ENCODE assay signal across 17 mouse cellular contexts in the genomic region with DNA sequence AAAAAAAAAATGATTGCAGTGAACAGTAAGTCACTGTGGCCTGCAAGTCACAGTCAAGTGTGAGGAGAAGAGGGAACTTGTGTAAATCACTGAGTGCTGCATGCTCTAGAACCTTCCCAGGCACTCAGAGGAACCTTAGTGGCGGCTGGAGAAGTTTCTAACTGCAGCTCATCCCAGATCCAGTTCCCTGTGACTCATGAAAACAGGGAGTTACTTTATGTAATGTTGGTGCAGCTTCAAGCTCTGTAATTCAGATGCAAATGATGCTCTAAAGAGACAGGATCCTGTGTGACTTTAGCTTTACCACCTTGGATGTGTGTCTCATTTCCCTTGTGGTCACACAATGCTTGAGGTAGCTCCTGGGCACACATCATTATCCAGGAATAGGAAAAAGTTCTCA.
"Had no signal": no experiment of that assay in that cellular context is flagged by ENCODE, and none has a peak within 500 bp of the region (broad histone marks: within the 10 kb centered on the region; RNA-seq: fewer than 3 reads in every experiment).

No protein-coding gene starts in this region.

- H3K4me1 ChIP-seq: midbrain, embryonic 10.5 days; midbrain, embryonic 12.5 days; neural tube, embryonic 13.5 days; stomach, embryonic 15.5 days had no signal

- DNase-seq: lung, adult 18-20 months; lung, embryonic 14.5 days; lung, postnatal 10 days; lung, postnatal 4 days; midbrain, embryonic 14.5 days; right cerebral cortex, postnatal 25 days; thymus, adult 18-20 months; thymus, postnatal 14 days; thymus, postnatal 36 days had no signal

- H3K9ac ChIP-seq: liver, embryonic 14.5 days; lung, embryonic 14.5 days; midbrain, embryonic 12.5 days; neural tube, embryonic 13.5 days; stomach, embryonic 15.5 days had no signal

- H3K4me2 ChIP-seq: lung, embryonic 14.5 days; midbrain, embryonic 12.5 days; neural tube, embryonic 13.5 days; stomach, embryonic 15.5 days had no signal

- H3K27me3 ChIP-seq: midbrain, embryonic 12.5 days; neural tube, embryonic 13.5 days; stomach, embryonic 15.5 days had no signal

- H3K27ac ChIP-seq: liver, embryonic 14.5 days; midbrain, embryonic 10.5 days; midbrain, embryonic 12.5 days; neural tube, embryonic 13.5 days; stomach, embryonic 15.5 days; stomach, postnatal 0 days had no signal

- H3K36me3 ChIP-seq: midbrain, embryonic 10.5 days; midbrain, embryonic 12.5 days; neural tube, embryonic 13.5 days; stomach, embryonic 15.5 days had no signal

- H3K9me3 ChIP-seq: midbrain, embryonic 10.5 days; midbrain, embryonic 12.5 days; neural tube, embryonic 13.5 days; stomach, embryonic 15.5 days had no signal

- ATAC-seq: midbrain, embryonic 16.5 days had no signal

- H3K4me3 ChIP-seq: midbrain, embryonic 10.5 days; midbrain, embryonic 12.5 days; myocyte; neural tube, embryonic 13.5 days; stomach, embryonic 15.5 days had no signal
